Mouse (Mus musculus) cerebellum, adult 2 months (tissue): Measurements from ENCODE around the gene Timp3. TPM values are rescaled to one million over a fixed set of nuclear protein-coding genes. Genes with fewer than 3 reads are reported as not detected.

ENCODE experiments used
- DNase-seq, 2 experiments: peaks; one replicate each; pipeline ENCODE4 v3.0.0; 2021
- H3K27ac ChIP-seq: fragments of 200-500 bp; 2 replicates; pipeline ENCODE4 v1.5.1; 2012; ENCODE audit warnings: low read length, control low read depth, inconsistent platforms; ENCODE audit not compliant: insufficient read depth
- H3K27me3 ChIP-seq: fragments of 200-500 bp; 2 replicates; pipeline ENCODE4 v1.6.1; 2012; ENCODE audit warnings: inconsistent platforms, mild to moderate bottlenecking, low read length, moderate library complexity; ENCODE audit not compliant: control insufficient read depth, insufficient read depth
- H3K4me1 ChIP-seq: fragments of 200-500 bp; 2 replicates; pipeline ENCODE4 v1.6.1; 2011; ENCODE audit warnings: low read length; ENCODE audit not compliant: control insufficient read depth, insufficient read depth
- H3K4me3 ChIP-seq: fragments of 200-500 bp; replicated peaks from 2 replicates; pipeline ENCODE3; 2011; ENCODE audit warnings: mild to moderate bottlenecking, low read depth, low read length, control low read depth; ENCODE audit not compliant: insufficient read depth
- CTCF ChIP-seq: fragments of 200-500 bp; IDR thresholded peaks from 2 replicates; pipeline ENCODE4 v1.5.1; 2011; ENCODE audit warnings: low read depth, mild to moderate bottlenecking, control low read depth, low read length, moderate library complexity, borderline replicate concordance; ENCODE audit not compliant: insufficient read depth
- POLR2A ChIP-seq: fragments of 200-500 bp; IDR thresholded peaks from 2 replicates; pipeline ENCODE4 v1.6.1; 2011; ENCODE audit warnings: low read length, control low read depth, borderline replicate concordance; ENCODE audit not compliant: insufficient read depth
- WGBS: fragments of 180-500 bp; shearing (Covaris S2); methylation state at CpG from one replicate; pipeline ENCODE4 v1.1.7; 2018; 5-methylcytosine and 5-hydroxymethylcytosine counted together
- polyA plus RNA-seq: library from polyadenylated mRNA; depleted of rRNA; stranded (reverse); fragments of >200 nt; gene quantifications from 2 replicates; pipeline ENCODE4 v1.2.3, GENCODE M21; 2012

Timp3 gene
- polyA plus RNA-seq, 1 experiment = 48.9 TPM

DNA sequence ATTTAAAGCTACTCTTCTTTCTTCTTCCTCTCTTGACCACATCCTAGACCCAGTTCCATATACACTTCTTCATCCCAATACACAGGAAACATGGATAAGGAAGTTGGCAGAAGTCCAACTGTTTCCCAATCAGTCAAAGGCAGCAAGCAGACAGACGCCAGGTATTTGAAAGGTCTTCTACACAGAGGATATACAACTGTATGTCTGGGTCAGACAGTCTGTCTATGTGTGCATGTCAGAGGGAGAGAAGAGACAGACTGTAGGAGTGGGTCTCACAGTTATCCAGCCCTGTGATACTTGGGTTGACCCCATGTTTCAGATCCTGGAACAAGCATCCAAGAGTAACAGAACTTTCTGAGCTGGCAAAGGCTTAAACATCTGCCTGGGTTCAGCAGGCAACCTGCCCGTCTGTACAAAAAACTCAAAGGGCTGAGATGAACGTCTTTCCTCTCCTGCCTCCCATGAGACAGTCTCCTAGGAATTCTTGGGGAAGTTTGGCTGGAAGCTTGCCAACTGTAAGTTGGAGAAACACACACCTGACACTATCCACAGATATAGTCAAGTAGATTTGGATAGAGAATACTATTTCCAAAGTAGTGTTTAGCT is 46.2 kb downstream of the Timp3 start:
- DNase-seq = no peak
- TF ChIP-seq POLR2A = no peak
- no peak for TF ChIP-seq CTCF
- 70% methylated on average over 3 of the region's 3 CpGs for WGBS
- H3K4me1 ChIP-seq = peaks cover 4% of the 10 kb centered on the region; the same call in 1 of the 2 replicates
- H3K27ac ChIP-seq = no peak overlapping the region
- H3K27me3 ChIP-seq = no peaks in the 10 kb centered on the region
- no peak overlapping the region for H3K4me3 ChIP-seq

DNA sequence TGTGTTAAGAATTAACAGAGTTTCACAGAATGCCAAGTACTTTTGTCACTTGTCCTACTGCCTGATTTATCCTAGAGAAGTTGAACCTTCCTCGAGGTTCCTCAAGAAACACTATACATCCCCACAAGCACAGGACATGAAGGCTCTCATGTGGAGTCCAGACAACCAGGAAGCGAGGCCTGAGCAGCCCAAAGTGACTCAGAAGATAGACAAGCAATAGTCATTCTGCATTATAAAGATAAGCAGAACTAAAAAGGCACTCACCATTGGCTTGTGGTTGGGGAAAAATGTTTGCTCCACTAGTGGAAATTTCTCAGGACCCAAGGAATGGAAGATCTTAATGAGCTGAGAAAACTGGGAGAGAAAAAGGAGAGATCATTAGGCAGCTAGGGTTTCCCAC is 51.1 kb downstream of the Timp3 start:
- DNase-seq = no peak
- Histone ChIP-seq H3K27me3 (no peaks in the 10 kb centered on the region), H3K27ac (no peak overlapping the region), H3K4me1 (no peaks in the 10 kb centered on the region), H3K4me3 (no peak overlapping the region)
- WGBS = 79% methylated on average over 2 of the region's 2 CpGs
- TF ChIP-seq CTCF (no peak), POLR2A (no peak)

DNA sequence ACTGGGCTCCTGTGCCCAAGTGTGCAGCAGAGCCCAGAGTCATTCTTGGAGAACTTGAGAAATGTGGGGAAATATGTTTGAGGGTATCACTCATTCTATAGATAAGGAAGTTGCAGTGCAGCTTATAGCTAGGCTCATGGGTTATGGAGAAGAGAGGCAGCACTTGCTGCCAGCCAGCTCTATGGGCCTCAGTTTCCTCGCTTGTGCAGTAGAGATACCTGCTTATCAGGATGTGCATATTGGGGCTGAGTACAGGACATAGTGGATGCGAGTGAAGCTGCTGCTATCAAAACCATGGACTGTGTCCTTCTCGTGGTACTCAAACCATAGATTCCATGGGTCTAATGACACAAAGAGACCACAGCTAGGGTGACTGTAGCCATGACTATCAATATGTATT is 52.3 kb downstream of the Timp3 start:
- TF ChIP-seq POLR2A (no peak), CTCF (no peak)
- H3K4me3 ChIP-seq = no peak overlapping the region
- DNase-seq = no peak
- no peaks in the 10 kb centered on the region for H3K27me3 ChIP-seq
- no peak overlapping the region for H3K27ac ChIP-seq
- no peaks in the 10 kb centered on the region for H3K4me1 ChIP-seq
- WGBS = 94% methylated on average over 3 of the region's 3 CpGs

DNA sequence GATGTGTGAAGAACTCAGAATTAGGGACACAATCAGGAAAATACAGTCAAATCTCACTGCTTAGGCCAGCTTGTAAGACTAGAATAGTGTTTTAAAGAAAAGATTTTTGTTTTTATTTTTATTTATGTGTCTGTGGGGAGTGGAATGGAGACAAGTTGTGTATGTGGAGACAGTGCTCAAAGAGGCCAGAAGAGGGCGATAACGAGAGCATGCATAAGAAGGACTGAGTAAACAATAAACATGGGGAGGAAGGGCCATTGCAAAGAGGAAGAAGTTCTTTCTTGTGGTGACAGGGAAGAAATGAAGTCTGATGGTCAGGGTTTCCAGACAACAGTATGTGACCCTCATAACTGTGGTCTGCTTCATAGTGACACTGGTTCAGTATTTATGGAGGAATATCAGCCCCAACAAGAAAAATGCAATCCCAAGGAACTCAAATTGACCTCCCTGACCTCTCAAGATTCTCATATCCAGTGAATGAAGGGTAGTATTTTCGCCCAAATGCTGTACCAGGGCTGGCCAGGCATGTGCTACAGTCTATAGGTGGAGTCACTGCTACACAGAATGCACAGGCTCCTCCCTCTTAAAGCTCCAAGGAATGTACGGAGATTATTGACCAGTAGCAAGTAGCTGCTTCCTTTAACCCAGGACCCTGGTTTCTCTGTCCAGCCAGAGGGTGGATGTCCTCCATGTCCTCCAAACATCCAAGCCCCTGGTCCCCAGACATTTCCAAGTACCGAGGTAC is 56.8 kb downstream of the Timp3 start:
- peak; percentile 28; the same call in 1 of the 2 replicates for TF ChIP-seq CTCF
- no peak for TF ChIP-seq POLR2A
- no peak overlapping the region for H3K4me3 ChIP-seq
- WGBS = 72% methylated on average over 5 of the region's 5 CpGs
- DNase-seq = no peak
- no peaks in the 10 kb centered on the region for H3K27me3 ChIP-seq
- H3K27ac ChIP-seq = no peak overlapping the region
- peaks cover 11% of the 10 kb centered on the region; the same call in 1 of the 2 replicates for H3K4me1 ChIP-seq

DNA sequence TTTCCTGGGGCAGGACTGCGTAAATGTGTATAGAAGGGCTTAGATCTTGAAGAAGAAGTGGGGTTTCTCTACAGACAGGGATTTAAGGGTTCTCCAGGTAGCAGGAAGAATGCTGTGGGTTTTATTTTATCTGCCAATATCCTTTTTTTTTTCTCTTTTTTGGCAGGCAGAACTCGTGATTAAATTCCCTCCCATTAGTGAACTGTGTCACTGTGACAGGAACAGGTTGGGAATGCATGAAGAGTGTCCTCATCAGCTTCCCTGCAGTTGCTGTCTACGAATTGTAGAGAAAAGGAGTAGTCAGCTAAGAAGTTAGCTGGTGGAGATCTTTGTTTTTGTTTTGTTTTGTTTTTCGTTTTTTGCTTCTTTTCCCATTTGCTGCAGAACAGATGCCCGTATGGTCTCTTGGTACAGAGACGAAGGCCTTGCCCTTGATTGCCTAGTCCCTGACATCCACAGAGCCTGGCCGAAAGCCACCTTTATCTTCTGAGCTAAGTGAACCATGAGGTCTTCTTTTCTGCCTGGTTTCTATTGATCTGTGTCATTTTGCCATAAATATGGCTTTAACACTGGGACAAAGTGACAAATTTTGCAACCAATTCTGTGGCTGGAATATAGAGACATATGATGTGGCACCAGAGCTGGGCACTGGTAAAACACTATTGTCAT is 58.3 kb downstream of the Timp3 start:
- Histone ChIP-seq H3K27me3 (no peaks in the 10 kb centered on the region), H3K4me3 (no peak overlapping the region), H3K4me1 (peaks cover 11% of the 10 kb centered on the region; the same call in 1 of the 2 replicates), H3K27ac (no peak overlapping the region)
- WGBS = 49% methylated on average over 7 of the region's 7 CpGs
- no peak for TF ChIP-seq CTCF
- TF ChIP-seq POLR2A = no peak
- DNase-seq = peak in 1 of 2 experiments; percentile 35

DNA sequence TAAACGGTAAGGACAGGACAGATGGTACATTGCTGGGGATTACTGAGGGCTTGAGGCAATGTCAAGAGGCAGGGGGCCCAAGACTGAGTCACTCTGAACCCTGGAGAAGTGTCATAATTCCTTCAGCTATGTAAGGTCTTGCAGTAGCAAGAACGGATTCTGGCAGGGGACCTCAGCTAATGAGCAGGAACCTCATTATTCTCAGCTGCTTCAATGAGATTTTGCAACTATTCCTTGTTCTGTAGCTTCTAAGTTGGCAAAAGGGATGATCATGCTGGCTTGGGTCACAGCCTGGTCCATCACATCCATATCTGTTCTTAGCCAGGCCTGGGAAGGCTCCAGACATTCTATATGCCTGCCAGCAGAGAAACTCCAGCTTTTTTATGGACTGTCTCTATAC is 59.0 kb downstream of the Timp3 start:
- Histone ChIP-seq H3K27me3 (no peaks in the 10 kb centered on the region), H3K4me1 (peaks cover 11% of the 10 kb centered on the region; the same call in 1 of the 2 replicates), H3K27ac (peak overlapping the region; percentile 24; the same call in 1 of the 2 replicates), H3K4me3 (no peak overlapping the region)
- WGBS = 5% methylated on average over 2 of the region's 2 CpGs
- TF ChIP-seq CTCF (no peak), POLR2A (no peak)
- DNase-seq = peak; percentile 61 to 76

DNA sequence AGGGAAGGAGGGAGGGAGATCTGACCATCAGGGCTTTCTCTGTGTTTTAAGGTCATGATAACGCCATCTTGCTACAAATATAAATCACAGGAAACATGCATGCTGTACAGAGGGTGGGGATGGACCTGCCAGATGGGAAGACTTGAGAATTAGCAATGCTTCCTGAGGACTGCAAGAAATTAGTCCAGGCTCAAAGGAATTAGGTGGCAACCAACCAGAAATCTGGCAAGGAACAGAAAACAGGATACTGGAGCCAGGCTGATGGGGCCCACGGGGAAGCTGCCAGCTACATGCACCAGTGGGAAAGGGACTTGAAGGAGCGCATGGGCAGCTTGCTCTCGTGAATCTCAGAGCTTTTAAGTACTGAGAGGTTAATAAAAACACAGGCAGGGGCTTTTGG is 59.5 kb downstream of the Timp3 start:
- H3K27ac ChIP-seq = no peak overlapping the region; the same call in 1 of the 2 replicates
- peak; percentile 71 to 88 for DNase-seq
- H3K27me3 ChIP-seq = no peaks in the 10 kb centered on the region
- WGBS = 11% methylated on average over 4 of the region's 4 CpGs
- TF ChIP-seq CTCF (no peak), POLR2A (no peak)
- H3K4me3 ChIP-seq = no peak overlapping the region
- H3K4me1 ChIP-seq = peaks cover 11% of the 10 kb centered on the region; the same call in 1 of the 2 replicates
